Mouse (Mus musculus) heart, postnatal 10 days (tissue): Measurements from ENCODE around the gene Col4a2. TPM values are rescaled to one million over a fixed set of nuclear protein-coding genes. Genes with fewer than 3 reads are reported as not detected.
"Not testable (repeated sequence)": the region's sequence is repeated elsewhere in the genome, so short reads cannot be mapped to it uniquely, and the experiment has no call there.

Experiments used
- DNase-seq, 2 experiments: peaks; one replicate each; pipeline ENCODE4 v3.0.0; 2021
- intact Hi-C: fragments of 180-260 bp; cut with DNase I; formaldehyde crosslinking; loops from one replicate; pipeline ENCODE4 v1.15.1; 2025
- total RNA-seq, 2 experiments: library from RNA; stranded (reverse); gene quantifications; 2 replicates each; pipeline ENCODE4 v1.2.3; 2021

Col4a2 gene
- total RNA-seq, 2 experiments from 2014 or later = 697 to 713 TPM

DNA sequence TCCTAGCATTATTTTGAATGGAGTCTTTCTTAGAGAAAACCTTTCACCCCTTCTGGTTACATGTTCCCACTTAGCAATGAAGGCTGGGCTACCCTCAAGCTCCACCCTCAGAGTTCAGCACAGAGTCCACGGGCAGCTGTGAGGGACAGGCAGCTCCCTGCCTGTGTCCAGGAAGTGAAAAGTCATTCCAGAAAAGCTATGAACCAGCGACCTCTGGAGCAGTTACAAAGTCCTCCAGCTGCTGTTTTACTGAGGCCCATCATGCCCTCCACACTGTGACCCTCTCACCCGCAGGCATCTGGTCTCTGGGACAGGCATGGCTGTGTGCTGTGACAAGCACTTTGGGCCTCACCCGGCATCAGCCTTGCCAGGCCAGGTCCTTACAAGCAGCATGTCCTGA is 160.5 kb downstream of the Col4a2 start:
- peak; percentile 62 to 66 for DNase-seq
- intact Hi-C loops = no loop called here

DNA sequence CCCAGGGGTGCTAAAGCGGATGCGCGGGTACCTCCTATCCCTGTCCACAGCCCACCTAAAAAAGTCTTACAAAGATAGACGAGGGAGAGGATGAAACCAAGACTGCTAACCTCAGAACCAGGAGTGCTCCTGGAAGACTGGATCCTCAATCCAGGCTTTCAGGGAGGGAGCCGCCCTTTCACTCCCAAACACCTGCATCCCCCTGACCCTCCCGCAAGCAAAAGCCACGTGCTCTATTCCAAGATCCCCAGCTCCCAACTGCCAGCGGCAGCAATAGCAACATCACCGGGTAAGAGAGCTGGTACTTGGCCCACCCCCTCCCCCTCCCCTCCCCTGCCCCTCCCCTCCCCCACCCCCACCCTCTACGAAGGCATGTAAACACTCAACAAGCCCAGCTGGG is 162.8 kb downstream of the Col4a2 start:
- no peak for DNase-seq

DNA sequence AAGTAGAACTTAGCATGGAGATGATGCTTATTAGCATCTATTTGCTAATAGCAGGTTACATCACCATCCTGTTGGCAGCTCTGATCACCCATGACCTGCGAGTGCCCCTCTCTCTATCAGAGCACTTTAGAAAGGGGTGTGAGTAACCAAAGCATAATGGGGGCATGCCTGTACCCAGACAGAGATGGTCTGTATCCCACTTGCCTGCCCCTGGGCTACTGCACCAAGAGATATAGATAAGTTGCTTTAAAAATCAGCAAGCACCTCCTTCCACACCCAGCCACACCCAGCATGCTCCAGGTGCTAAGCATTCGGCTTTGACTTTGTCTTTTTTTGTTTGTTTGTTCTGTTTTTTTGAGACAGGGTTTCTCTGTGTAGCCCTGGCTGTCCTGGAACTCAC is 163.3 kb downstream of the Col4a2 start:
- intact Hi-C loops = no loop called here
- no peak for DNase-seq

More for the DNA sequence above, 162.8 kb downstream of the Col4a2 start:
- intact Hi-C loops = no loop called here

DNA sequence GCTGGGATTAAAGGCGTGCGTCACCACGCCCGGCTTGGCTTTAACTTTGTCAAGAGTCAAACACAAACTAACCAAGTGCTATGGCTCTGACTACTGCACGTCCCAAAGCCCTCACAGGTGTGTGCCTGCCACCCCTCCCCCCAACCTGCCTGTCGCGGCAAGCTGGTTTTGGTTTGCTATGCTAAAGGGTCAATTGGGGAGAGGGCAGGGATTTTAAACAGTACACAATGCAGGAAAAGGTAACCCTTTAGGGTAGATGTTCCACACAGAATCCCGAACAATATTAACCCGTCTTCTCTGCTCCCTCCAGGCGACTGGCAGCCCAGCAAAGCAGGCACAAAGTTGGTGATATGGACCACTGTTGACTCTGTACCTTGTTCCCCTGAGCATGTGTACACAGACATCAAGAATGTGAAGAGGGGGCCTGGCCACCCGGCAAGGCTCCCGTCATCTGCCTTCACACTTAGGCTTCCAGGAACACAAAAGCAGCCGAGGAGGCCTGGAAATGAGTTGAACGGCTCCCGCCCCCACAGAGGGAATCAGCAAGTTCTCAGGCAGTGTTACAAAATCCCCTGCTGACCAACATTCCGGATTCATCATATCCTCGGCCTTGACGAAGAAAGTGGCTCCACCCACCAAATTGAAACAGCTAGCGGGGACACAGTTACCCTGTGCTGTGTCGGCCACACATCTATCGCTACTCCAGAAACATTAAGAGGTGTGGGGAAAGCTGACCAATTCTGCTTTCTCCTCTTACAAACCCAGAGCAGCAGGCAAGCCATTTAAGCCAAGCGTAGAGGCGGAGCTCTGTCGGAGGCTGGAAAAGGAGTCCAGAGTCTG is 164.0 kb downstream of the Col4a2 start:
- intact Hi-C loops = no loop called here

DNA sequence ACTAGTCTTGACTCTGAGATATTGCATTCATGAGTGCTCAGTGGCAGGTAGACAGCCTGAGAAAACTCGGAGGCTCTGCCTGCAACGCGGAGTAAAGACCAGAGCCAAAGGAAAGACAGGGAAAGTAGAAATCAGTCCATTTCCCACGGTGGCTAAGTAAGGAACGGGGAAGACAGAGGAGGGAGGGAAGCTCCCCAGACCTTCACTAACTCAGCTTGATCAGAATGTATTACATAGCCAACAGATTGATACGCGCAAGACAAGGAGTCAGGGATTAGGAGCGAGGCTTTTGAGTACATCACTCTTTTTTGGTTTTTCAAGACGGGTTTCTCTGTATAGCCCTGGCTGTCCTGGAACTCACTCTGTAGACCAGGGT is 164.6 kb downstream of the Col4a2 start:
- no peak for DNase-seq
- intact Hi-C loops = no loop called here

More for the DNA sequence above, 164.0 kb downstream of the Col4a2 start:
- DNase-seq = peak; percentile 81 to 83

DNA sequence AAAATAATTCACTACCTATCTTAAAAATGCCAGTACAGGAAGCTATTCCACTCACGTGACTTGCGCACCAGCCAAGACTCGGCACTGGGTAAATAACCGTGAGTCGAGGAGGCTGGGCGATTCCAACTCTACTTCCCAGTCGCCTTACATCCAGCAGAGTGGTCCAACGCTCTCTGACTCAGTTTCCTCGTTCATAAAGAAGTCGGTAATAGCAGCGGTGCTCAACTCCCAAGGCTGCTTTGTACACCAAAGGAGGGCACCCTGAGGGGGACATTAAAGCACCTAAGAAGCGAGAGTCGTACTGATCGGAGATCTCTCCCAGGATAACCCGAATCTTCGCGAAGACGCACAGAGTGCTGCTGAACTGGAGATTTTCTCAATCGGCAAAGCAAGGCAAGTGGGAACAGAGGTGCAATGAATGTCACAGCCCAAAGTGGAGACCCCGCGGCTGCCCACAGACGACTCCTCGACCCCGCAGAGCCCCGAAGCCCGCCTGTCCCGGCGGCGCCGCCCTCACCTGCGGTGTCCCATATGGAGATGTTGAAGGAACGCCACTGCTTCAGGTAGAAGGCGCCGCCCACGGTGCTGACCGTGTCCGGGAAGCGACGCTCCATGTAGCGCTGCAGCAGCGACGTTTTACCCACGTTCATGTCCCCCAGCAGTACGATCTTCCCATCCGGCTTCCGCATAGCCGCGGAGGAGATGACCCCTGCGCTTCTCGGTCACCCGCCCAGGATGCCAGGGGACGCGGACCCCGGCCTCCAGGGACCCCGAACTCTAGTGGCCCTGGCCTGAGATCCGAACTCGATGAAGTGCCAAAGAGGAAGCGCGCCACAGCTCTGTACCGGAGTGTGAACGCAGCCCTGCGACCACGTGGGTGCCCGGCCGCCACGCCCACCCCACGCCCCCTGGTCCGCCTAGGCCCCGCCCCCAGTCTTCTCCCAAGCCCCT is 165.5 kb downstream of the Col4a2 start, which contains the start of gene Rab20:
Gene Rab20, minus strand, starts transcription at position 900 of the 951 bp plus-strand sequence.
- DNase-seq = peak; percentile 87
- intact Hi-C loops = no loop called here

DNA sequence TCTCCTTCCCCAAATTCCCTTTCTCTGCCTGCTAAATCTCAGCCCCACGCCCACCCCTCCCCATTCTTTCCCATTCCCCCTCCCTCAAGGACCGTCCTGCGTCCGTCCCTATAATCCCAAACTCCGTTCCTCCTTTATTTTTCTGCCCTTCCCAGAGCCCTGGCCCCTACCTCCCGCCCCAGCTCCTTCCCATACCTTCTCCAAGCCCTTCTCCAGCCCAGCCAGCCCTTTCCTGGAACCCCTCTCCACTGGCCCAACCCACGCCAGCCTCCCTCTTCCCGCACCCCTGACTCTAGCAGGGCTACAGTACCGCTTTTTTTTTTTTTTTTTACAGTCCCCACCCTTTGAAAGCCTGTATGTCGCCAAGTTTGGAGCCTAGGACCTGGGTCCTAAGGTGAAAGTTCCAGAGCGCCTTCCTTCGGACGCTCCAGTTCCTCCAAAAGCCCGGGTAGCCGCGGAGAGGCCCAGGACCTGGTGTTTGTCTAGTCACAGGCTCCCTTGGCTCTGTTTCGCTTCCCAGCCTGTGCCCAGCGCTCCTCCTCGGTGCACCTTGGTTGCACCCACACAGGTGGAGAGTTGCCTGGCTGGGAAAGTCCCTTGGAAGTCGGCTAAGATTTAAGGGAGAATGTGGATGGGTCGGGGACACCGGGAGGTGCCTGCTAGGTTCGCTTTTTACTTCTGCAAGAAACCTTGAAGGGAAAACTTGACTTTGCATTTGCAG is 166.4 kb downstream of the Col4a2 start:
- intact Hi-C loops = no loop called here
- DNase-seq = peak in 1 of 2 experiments; percentile 39

DNA sequence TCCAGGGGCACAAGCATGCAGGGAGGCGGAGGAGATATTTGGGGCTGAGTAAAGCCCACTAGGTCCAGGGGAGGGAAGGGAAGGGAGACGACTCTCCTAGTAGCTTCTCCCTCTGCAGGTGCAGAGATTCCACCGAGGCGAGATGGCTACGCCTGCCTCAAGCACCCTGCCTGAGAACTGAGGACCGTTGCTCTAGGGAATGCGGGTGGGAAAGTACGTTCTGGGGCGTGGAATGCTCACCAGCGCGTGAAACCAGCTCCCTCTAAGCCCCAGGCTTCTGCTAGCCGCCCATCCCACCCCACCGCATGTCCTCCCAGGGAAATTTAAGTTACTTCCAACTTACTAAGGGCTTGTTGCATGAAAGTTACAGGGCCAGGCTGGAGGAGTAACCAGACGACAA is 167.0 kb downstream of the Col4a2 start:
- no peak for DNase-seq
- intact Hi-C loops = no loop called here

DNA sequence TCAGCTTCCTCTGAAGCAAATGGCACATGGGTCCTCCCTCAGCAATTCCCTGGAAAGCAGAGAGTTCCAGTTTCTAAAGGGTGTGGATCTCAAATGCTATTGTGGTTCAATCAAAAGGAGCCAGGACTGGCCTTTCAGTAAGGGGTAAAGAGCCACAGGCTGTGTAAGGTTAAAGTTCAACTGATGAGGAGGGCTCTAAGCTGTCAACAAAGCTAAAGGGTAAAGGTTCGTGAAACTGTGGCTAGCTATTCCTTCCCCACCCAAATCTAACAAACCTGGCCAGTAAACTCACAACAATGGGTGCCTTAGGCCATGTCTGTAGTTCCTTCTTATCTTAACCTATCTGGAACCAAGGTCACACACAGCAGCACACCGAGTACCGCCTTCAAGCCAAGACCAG is 169.3 kb downstream of the Col4a2 start:
- intact Hi-C loops = no loop called here

DNA sequence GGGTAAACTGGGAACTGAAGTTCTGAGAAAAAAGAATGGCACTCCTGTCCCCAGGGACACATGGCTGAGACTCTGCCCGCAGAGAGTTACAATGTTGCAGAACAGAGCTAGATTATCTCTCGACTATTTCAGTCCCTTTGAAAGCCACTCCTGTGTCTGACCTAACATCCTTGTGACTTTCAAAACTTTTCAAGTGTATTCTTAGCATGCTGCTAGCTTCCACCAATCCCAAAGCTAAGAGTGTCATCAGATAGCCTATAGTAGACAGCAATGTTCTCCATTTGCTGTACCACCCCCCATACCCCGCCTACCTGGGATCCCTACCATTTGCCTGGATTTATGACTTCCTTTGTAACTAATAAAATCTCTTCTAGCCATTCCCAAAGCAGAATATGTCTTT is 169.9 kb downstream of the Col4a2 start:
- intact Hi-C loops = no loop called here
- DNase-seq = peak in 1 of 2 experiments; percentile 51

More for the DNA sequence above, 169.3 kb downstream of the Col4a2 start:
- no peak for DNase-seq

DNA sequence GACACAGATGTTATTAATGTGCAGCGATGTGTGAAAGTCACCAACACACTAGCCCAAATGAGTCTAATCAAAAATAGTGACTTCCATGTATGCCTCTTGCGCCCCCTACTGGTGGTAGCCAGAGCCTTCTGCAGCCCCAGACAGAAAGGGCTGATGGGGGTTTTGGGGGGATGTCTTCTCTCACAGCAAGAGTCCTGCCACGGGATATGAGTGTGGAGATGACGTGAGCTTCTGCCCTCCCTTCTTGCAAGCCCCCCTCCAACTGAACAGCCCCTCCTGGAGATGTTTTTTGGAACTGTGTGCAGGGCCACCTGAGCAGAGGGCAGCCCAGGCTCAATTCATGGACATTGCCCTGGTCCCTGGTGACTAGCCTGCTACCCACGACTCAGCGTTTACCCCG is 173.5 kb downstream of the Col4a2 start:
- intact Hi-C loops = no loop called here
- peak; percentile 82 to 89 for DNase-seq

DNA sequence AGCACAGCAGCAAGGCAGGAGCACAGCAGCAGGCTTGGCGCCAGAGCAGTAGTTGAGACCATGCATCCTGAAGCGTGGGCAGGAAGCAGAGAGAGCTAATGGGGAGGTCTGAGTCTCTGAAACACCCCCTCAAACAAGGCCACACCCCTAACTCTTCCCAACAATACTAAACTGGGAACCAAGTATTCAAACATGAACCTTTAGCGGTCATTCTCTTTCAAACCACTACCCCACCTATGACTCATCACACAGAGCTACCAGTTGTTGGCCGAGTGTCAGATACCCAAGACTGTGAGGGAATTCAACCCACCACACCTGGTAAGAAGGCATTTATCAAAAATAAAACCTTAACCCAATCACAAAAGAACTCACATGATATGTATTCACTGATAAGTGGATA is 174.6 kb downstream of the Col4a2 start:
- intact Hi-C loops = no loop called here
- DNase-seq = no peak

DNA sequence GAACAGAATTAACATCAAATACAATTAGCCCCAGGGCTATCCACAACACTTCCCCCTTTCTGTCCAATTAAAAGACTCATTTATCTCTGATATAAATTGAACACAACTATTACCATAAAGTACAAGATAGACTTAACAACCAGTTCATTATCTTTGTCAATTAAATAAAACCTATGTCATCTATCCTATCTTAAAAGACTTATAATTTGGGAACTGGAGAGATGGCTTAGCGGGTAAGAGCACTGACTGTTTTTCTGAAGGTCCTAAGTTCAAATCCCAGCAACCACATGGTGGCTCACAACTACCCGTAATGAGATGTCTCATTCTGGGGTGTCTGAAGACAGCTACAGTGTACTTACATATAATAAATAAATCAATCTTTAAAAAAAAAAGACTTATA is 179.7 kb downstream of the Col4a2 start:
- DNase-seq, intact Hi-C loops: not testable (repeated sequence)

DNA sequence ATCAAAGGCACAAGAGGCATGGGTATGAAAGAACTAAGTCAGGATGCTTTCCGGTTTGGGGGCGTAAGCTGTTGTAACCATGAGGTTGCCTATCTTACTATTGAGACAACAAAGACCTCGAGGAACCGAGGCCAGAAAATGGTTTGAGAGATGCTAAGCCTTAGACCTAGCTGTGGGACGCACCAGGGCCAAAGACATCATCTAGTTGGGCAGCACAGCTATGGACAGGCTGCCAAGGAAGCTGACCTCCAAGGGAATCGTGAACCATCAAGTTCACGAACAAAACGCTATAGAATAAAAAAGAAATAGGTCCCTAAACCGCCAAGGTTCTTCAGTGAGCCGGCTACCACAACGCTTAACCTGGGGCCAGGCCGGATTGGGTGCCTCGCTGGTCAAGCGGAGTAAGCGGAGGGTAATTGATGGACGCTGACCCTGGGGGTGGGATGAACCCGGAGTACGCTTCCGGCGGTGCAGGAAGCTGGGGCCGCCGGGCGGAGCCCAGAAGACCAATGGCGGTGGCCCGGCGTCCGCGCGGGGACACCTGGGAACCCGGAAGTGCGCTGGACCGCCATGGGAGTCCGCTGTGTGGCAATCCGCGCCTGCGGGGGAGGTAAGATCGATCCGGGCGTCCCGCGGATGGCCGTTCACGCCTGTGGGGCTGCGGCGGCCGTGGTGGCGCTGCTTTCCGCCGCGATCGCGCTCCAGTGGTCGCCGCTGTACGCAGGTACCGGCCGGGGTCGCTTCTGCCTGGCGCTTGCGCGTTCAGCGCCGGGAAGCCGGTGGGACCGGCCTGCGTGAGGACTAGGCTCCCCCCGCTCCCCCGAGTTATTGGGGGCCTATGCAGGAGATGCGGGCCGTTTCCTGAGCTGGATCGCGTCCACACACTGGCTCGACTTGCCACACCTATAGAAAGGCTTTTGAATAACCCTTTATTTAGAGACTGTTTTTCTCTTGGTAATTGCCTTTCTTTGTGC is 184.7 kb downstream of the Col4a2 start, which contains the start of gene Naxd:
Gene Naxd, plus strand, starts transcription at position 490 of the 974 bp plus-strand sequence.
- intact Hi-C loops = loop anchor here (5.0 kb wide), 1 partner anchor 60 kb away; the partner anchor contains the start of gene Ing1

DNA sequence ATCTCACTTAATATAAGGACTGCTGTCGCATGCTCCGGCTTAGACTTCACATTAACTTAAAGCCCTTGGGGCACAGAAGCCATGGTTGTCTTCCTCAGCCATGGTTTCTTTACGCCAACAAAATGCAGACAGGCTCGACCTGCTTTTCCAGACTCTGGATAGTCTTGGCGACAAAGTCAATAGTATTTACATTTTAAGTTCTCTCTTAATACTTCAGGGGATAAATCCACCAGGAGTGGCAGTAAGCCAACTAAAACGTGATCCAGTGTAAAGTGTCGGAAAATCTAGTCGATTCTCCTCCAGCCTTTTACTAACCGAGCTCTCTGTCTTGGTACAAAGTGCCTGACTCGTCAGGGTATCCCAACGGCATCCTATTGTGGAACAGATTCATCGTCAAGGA is 185.7 kb downstream of the Col4a2 start:
- intact Hi-C loops = loop anchor here (5.0 kb wide), 1 partner anchor 59 kb away; the partner anchor contains the start of gene Ing1
- DNase-seq = no peak

More for the DNA sequence above, 184.7 kb downstream of the Col4a2 start, which contains the start of gene Naxd:
- peak; percentile 93 for DNase-seq
